Mouse (Mus musculus): ENCODE data around the gene Lrmda.

The Lrmda gene

DNA sequence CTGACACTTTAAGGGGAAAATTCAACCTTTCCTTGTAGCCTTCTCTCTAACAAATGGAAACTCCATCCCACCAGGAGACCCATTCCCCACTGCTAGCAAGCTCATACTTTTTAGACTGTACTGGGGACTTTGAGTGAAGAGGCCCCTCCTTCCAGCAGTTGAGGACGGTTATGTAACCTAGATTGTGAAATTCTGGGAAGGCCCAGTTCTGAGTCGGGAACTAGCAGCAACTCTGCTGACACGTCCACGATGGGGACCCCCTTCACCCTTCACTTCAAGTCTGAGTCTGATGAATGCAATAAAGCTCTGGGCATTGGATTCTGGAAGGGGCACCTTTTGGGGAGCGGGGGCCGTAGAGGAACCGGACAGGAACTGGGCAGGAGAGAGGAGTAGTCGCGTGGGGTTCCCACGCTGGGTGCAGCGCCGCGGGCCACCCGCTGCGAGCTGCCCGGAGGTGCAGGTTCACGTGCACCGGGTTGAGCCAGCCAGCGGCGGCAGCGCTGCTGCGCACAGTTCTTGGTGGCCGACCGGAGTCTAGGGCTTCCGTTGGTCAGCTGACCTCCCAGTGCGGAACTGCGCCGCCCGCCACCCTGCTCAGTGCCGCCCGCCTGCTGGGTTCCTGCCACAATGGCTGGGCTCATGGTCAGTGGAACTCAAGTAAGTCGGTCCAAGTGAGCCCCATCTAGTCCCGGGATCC is at the start of gene Lrmda:
TSS of gene Lrmda (plus strand) at position 461 of the 697 bp plus-strand sequence.
- DNase-seq = peak; percentile 83 to 85

DNA sequence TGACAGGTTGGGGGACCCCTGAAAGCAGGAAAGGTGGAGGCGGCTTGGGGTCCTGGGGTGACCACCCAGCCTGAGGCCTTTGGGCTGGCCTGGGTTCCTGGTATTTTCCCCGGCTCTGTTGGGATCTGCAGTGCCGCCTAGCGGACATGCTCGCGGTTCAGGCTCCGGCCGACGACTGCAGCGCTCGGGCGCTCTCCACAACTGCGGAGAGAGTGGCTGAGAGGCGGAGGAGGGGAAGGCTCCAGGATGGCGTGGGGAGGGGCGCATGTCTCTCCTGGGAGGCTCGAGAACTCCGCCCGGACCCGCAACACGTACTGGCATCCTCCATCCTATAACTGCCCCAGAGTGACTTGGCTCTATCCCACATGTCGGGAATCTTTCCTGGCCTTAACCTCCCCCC is 38.0 kb upstream of the Lrmda start:
- DNase-seq = peak; percentile 81 to 89

DNA sequence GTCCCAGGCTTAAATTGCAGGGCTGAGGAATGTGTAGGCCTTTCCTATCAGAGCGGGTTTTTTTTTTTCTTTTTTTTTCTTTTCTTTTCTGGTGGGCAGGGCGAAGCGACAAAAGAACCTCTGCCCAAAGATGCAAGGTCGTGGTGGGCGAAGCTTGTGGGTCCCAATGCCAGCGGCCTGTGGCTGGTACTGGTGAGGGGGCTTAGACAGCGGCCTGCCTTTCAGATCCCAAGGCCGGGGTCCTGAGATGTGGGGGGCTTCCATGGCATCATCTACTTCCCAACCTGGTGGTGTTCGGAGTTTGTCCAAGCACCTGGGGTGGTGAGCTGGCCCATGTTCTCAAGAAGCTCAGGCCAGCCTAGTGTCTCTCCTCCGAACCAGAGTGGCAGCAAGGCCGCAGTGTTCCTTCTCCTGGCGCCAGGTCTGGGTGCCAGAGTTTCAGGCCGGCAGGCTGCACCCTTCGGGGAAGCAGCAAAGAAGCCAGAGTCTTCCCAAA is 37.4 kb upstream of the Lrmda start:
- DNase-seq = peak; percentile 40 to 59

DNA sequence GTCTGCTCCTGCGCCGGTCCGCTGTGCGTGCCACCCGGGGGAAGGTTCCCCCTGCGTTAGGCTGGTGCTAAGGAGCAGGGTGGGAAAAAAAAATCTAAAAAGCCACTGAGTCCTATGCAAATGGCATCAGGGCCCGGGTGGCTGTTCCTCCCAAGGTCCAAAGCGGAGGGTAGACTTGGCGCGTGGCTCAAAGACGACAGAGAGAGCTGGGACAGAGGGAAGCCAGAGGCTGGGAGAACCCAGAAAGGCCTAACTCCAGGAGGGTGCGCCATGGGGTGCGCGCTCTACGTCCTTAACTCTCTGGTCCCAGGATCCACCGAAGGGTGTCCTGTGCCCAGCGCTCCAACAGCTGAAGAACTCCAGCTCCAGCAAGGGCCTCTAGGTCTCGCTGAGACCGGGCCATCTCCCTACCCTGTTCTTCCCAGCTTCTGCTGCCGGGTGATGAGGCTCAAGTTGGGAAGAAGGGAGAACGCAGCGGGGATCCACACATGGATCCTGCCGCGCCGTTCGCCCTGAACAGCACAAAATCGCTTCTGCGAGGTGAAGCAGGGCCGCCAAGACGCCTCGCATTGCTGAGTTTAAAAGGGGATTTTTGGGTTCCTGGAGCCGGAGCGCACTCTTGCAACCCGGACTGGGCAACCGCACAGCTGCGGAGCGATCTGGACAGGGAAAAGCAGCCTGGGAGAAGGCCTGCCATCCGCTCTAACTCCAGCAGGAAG is 36.8 kb upstream of the Lrmda start:
- peak; percentile 40 to 67 for DNase-seq

DNA sequence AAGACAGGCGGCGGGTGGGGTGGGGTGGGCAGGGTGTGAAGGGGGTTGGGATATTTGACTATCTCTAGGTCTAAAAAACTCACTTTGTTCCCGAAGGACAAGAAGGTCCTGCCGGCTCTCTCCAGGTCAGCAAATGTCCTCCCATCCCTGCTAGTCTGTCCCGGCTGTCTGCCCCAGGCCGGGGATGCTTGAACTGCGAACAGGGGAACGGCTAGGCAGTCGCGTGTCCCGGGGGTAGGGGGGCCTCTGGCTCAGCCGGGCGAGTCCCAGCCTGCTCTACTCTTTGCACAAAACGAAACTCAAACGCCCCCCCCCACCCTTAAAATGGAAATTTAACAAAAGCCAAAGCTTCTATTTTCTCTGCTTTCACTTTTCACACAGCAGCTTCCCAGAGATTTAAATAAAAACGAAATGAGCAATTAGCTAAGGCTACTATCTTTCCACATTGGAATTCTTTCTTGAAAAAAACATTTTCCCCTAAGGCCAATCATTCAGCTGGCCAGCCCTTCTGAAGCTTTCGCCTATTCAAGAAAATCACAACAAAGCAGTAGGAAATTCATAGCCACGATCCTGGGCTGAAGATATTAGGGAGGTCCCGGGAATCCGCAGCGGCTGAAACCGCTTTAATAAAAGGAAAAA is 36.1 kb upstream of the Lrmda start:
- DNase-seq = peak; percentile 26 to 40

DNA sequence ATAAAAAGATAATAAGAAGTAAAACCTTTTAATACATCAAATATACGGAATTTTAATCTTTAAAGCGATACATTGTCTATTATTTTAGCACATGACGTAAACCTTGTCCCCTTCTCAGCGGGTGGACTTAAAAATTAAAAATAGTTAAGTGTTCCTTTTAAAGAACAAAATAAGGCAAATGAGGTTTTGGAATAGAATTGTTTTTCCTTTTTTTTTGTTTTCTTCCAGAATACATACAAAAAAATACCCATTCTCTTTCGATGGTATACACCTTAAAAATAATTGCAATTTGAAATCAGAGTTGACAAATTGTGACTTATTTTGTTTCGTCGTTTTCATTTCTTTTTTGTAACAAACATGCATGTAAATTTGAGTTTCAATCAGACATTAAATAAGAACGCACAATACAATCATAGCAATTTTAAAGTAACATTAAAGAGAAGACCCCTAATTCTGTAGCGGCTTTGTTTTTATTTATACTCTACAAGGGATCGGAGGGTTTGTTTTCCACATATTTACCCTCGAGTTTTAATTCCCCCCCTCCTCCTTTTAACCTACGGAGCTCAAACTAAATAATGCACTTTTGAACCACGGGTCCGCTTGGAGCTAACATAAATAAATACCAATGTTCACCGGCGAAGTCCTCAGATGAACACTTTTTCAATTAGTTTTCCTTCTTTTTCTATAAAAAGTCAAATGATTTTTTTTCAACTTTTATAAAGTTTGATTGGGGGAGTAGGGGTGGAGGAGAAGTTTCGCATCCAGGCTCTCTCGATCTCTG is 35.4 kb upstream of the Lrmda start:
- DNase-seq = no peak

DNA sequence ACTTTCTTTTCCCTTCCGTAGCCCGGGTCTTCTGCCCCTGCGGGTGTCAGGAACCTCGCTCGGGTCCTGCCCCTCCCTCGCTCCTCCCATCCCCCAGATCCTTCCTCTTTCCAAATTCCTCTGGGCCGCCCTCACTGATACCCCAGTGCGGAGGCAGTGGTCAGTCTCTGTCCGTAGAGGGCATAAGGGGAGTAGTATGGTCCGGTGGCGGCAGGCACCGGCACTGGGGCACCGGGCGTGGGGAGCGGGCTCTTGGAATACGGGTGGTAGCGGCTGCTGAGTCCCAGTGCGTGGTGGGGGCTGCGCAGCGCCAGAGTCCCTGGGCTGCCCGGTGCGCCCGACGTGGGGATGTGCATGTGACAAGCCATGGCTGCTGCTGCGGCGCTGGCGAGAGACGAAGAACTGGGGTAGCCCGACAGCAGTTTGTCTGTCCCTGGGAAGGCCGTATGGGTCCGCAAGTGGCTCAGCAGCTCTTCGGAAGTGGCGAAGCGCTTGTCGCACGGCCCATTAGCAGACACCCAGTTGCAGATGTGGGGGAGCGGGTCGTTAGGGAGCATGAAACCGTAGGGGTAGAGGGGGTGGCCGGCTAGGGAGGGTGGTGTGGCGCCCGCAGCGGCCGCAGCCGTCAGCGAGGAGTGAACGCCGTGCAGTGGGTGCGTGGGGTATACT is 34.6 kb upstream of the Lrmda start:
- peak; percentile 66 to 68 for DNase-seq

DNA sequence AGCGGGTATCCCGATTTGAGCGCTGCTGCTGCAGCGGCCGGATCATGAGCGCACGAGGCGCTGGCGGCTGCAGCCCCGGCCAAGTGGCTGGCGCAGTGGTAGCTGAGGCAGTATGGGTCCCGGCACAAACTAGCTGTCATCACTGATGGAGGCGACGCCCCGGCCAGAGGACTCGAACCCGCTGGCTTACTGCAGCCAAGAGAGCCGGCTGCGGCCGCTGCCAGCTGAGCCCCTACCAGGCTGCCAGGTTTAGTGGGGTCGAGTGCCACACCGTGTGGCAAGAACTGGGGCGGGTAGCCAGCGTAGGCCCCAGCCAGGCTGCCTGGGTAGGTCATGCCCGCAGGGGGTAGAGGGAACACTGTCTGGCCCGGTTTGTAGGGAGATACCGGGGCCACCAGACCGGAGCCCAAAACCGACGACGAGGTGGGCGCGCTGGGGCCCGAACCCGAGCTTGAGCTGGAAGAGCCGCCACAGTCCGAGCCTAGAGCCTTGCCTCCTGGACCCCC is 34.0 kb upstream of the Lrmda start:
- DNase-seq = peak; percentile 29 to 46

DNA sequence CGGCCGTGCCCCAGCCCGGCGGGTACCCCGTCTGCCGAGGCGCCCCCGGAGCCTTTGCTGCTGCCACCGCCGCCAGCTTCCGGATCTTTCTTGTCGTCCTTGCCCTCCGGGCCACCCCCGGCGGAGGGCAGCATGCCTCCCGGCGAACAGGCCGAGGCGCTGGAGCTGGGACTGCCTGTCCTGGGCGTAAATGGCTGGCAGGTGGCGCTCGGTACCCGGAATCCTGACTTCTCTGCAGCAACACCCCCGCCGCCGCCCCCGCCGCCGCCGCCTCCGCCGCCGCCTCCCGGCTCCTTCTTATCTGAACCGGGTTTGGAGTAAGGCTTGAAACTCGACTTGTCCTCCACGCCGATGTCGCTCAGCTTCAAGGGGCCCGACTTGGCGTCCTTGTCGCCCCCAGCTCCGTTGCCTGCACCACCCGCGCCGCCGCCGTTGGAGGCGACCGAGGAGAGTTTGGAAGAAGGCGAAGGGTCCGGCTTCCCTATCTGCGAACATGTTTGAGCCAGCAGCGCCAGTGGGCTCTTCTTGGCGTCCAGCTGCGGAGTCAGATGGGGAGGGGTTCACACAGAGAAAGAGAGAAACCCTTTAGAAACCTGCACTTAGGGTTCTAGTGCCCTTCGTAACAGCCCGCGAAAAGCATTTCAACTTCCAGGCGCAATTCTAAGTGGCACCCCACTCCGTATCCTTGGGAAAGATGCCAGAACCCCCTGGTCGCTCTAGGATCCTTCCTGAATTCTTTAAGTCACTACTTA is 33.4 kb upstream of the Lrmda start:
- DNase-seq = peak; percentile 69 to 82

DNA sequence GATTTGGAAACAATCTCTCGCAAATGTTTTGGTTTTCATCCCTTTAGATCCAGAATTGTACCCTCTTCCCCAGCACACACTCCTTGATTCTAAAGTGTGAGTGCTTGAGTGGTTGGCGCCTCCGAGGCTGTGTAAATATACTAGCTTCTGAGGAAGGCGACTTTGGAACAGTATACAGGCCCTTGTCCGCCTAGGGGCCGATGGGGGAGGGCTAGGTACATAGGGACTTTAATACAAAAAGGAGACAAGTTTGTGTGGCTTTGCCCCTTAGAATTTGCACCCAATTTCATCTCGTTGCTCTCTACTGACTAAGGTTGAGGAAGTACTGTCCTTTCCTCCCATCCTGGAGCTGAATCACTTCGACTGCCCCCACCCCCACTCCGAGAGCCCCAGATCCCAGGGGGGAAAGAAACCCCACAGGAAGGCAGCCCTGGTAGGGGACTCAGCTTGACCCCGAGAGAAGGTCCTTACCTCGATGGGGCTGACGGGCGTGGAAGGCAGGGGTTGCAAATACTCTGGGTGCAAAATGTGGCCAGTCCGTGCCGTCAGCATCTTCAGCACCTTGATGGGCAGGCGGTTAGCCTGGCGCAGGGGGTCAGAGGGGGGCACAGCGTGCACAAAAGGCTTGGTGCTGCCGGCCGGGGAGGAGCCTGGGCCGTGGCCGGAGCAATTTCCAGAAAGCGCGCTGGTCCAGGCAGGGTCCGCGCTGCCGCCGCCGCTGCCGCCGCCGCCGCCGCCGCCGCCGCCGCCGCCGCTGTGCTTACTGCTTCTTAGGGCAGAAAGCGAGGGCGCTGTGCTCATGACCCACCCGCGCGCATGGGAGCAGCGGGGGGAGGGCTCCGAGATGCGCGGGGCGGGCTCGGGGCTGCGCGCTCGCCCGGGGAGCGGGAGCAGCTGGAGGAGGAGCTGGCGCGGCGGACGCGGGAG is 32.5 kb upstream of the Lrmda start:
- DNase-seq = peak; percentile 29 to 33

DNA sequence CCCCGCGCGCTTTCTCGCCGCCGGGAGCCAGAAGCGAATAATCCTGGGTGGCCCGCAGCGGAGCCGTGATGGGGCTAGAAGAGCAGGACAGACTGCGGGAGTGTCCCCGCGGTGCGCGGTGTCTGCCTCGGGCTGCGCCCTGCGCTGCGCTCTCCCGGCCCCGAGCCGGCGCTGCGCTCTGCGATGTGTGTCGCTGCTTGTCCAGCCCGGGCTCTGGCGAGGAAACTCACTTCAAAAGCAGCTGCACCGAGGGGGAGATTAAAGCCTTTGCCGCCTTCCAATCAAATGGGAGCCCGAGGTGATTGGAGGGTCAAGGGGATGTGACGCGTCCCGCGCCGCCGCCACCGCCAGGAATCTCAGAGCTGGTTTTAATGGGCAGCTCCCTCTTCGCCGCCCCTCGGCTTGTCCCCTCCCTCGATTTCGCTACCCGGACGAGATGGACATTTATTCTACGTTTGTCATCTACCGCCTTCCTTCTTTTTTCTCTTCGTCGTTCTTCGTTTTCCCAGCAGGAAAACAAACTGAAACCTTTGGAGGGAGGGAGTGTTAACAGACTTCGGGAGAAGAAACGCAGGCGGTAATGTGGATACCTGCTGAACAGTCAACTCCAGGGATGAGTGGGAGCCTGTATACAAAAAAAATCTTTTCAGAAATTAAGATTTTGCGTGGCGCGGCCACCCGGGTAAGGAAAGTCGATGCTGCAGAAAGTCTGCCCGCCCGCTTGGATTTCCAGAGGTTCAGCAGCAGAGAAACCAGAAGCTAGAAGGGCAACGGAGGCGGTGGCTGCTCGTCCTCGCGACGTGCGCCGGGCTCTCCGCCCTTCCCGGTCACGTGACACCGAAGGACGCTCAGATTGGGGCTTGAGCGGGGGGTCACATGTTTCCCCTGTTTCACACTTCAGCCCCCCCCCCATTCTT is 31.6 kb upstream of the Lrmda start:
- peak; percentile 99 for DNase-seq

DNA sequence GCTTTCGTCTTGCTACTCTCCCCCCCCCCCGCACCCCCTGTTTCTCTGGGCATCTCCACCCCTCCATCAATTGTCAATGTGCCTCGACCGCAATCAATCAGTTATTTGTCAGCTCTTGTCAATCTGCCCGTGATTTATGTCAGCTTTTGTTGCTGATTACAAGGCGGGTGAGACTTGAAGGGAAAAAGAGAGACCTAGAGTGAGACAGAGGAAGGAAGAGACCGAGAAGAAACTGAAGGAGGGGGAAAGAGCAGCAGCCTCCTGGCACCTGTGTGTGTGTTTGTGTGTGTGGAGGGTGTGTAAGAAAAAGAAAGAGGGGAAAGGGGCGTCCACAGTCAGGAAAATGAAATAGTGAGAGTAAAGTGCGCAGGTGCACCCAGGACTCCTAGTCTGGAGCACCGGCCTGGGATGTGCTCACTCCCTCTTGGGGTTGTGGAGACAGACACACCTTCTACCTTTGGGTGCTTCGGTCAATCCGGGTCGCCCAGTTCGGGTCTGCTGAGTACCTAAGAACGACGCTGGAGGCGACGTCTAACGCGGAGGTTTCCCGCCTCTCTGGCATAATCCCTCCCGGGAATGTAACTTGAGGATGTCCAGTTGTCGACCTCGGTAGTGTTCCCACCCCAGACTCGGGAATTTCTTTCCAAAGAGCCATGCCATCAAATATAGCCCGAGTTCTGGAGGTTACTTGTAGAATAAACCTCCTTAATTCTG is 30.8 kb upstream of the Lrmda start:
- peak; percentile 62 to 66 for DNase-seq

DNA sequence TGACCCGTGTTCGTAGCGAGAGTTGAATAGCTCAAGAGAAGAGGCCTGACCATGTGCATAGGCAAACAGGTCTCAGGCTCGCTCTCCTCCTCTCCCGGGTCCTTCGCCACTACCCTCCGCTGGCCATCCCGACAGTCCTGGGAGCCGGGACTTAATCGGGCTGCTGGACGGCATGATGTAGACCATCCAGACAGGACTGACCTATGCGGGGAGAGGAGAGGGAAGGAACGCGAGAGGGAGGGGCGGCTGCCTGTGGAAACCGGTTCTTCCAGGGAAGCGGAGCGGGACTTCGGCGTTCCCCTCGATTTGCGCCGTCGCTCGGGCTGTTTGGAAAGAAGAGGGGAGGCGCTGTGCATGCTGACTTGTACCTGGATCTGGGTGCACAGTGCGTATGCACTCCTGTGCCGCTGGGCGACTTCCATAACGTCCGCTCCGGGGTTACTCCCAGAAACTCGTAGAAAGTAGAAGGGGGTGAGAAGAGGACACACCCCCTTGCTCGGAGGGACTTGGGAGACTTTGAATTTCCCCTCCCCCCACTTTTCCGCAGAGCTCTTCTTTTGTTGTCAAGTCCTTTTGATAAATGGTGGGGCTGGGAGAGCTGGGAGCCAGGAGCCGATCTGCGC is 30.1 kb upstream of the Lrmda start, which contains the start of gene Zfp503:
TSS of gene Zfp503 (minus strand) at position 311 of the 623 bp plus-strand sequence.
- peak; percentile 83 to 85 for DNase-seq

DNA sequence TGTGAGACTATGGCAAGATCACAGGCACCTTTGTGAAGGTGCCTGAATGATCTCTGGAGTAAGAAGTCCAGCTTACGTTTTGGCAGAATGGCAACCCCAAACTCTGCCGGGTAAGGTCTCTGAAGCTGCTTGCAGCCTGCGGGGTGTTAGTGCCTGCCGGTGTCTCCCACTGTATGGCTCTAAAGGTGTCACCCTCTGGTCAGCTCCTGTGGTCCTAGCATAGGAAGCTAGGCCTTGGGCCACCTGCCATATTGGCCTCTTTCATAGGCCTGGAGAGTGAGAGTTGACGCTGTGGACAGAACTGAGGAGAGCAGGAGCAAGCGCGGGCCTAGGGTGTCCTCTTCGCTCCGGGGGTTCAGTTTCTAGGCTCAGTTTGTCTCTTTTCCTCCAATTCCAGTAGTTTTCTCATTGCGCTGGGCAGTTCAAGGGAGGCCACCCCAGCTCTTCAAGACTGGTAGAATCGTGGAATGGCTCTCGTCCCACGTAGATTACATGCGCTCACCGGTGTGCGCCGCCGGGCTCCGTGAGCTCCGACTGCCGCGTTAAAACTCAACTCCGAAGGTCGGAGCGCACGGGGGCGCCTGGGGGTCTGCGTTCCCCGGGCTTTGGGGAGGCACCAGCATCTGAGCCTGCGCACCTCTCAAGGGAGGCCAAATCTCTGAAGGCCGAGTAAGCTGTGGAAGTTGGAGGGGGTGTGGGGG is 29.0 kb upstream of the Lrmda start:
- DNase-seq = peak; percentile 44 to 60

DNA sequence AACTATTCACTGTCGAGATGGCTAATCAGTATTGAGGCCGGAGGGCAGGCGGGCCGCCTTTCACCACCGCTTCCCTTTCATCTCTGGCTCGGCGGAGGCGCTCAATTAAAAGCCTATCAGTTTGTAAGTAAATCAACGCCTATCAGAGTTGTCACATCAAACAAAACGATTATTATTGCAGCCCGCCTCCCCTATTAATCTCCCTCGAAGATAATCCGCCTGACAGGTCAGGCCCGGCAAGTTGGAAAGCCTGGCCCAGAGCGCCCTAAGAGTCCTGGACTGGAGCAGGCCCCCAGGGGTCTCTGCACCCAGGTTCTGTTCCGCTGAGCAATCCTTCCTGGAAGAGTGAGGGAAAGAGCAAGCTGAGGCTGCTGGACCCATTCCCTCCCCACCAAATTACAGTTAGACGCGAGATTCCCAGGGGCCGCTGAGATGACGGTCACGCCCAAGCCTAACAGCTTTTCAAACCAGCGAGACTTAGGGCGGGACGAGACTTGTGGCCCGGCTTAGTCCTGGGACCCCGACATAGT is 28.2 kb upstream of the Lrmda start:
- peak; percentile 72 to 73 for DNase-seq

DNA sequence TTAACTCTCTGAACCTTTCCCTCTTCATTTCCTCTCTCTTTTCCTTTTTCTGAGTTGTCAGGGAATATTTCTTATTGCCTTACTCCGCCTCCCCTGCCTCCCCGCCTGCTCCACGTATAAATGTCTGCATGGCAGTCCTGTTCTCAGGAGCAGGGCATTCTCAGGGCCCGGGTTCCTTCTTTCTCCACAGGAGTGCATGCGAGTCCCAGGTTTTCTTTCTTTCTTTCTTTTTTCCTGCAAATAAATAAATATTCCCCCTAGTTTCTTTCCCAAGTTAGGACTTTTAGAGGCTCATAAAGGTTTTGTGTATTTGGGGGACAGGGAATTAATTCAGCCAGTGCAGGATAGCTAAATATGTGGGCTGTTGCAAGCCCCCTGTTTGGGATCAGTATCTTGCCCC is 27.7 kb upstream of the Lrmda start:
- DNase-seq = peak in 1 of 2 experiments; percentile 19
